Mouse (Mus musculus): ENCODE data around the gene 4930467E23Rik. TPM values are rescaled to one million over a fixed set of nuclear protein-coding genes. Genes with fewer than 3 reads are reported as not detected.
"Not testable (repeated sequence)": the region's sequence is repeated elsewhere in the genome, so short reads cannot be mapped to it uniquely, and the experiment has no call there.

The 4930467E23Rik gene
- polyA plus RNA-seq, 1 experiment from 2014 or later = not detected

DNA sequence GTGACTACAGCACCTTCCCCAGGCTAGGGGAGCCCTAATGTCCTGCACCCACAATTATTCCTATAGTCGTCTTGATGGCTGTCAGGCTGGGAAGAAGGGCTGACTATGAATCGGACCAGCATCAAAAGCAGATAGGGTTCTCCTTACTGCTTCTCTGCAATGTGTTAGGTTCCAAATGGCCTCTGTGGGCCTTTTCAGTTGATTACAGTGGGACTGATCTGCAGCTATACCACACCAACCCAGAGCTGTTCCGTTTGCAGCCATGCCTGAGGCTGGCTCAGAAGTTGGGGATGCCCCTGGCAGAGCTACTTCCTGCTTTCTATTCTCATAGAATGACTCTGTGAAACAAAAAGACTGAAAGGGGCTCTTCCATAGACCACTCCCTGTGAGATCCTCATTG, 53.4 kb downstream of the 4930467E23Rik start:
- not testable (repeated sequence) for H3K9ac ChIP-seq (replicated peaks; ENCODE audit: low read depth, low read length); H3K27ac ChIP-seq (ENCODE audit: low read length); H3K4me1 ChIP-seq (ENCODE audit: control insufficient read depth, insufficient read depth, low read length); H3K27me3 ChIP-seq (ENCODE audit: control insufficient read depth, insufficient read depth, low read length); H3K9me3 ChIP-seq (ENCODE audit: control insufficient read depth, low read depth, low read length); H3K36me3 ChIP-seq (ENCODE audit: control insufficient read depth, insufficient read depth, low read length); H3K4me2 ChIP-seq (replicated peaks; ENCODE audit: low read depth, low read length); ATAC-seq (ENCODE audit: insufficient number of reproducible peaks, insufficient read depth, low FRiP score, low read depth); H3K4me3 ChIP-seq (ENCODE audit: low read depth, low read length)
- WGBS = 90% methylated on average over 3 of the region's 3 CpGs

DNA sequence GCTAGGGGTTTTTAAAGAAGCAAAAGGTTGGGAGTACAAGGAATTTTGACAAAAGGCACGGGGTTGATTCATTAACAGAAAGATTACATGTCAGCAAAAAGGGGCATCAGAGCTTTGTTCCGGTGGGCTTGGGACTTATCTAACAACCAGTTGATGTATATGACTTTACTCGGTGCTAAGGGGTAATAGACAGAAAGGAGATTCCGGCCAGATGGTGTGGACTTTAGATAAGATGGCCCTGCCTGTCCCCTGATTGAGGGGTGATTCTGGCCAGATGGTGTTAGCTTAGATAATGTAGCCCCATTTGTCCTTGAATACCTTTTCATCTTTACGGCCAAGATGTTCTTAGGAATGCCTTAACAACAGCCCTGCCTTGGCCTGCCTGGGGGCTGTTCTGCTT, 54.5 kb downstream of the 4930467E23Rik start:
- H3K36me3 ChIP-seq (ENCODE audit: control insufficient read depth, insufficient read depth, low read length) = not testable (repeated sequence)

DNA sequence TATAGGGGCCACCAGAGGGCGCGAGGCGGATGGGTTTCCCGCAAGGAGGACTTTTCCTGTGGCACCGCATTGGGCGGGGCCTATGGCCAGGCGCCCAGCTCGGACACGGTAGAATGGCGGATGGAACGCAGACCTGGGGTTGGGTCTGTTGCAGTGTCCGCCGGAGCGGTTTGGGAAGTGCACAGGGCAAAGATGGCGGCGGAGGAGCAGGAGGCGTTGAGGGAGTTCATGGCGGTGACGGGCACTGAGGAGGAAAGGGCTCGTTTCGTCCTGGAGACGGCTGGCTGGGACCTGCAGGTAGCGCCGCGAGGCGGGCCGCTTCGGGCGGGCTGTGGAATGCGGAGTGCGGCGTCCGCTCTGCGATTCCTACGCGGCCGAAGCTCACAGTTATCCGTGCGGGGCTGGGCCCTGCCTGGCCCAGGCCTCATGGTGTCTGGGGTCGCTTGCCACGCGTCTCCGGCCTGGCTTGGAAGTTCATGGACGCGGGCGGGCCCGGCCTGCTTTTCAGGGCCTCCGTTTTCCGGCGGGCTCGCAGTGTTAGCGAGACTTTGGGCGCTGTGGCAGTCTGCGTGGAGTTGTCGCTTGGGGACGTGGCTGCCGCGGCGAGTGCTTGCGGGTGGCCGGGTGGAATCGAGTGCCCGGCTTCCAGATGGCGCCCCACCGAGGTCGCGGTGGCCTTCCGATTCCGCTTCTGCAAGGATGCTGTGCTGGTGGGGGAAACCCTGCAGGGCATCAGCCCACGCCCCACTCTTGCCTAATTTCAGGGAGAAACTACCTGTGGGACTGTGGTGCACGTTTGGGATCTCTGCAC, 55.4 kb downstream of the 4930467E23Rik start:
- H3K27ac ChIP-seq (ENCODE audit: low read length) = peak overlapping the region; percentile 72; the same call in 1 of the 2 replicates
- H3K9ac ChIP-seq (replicated peaks; ENCODE audit: low read depth, low read length) = peak overlapping the region; percentile 87
- H3K36me3 ChIP-seq (ENCODE audit: control insufficient read depth, insufficient read depth, low read length); H3K4me1 ChIP-seq (ENCODE audit: control insufficient read depth, insufficient read depth, low read length); H3K27me3 ChIP-seq (ENCODE audit: control insufficient read depth, insufficient read depth, low read length); H3K9me3 ChIP-seq (ENCODE audit: control insufficient read depth, low read depth, low read length): not testable (repeated sequence)
- peak overlapping the region; percentile 57 for H3K4me3 ChIP-seq (ENCODE audit: low read depth, low read length)
- ATAC-seq (ENCODE audit: insufficient number of reproducible peaks, insufficient read depth, low FRiP score, low read depth) = peak; percentile 100
- 9% methylated on average over 64 of the region's 71 CpGs for WGBS
- 0 out of 2 replicates have a peak overlapping the region, but pooled peaks have one; percentile 26 for H3K4me2 ChIP-seq (replicated peaks; ENCODE audit: low read depth, low read length)

More for the DNA sequence above, 54.5 kb downstream of the 4930467E23Rik start:
- H3K4me3 ChIP-seq (ENCODE audit: low read depth, low read length); H3K4me1 ChIP-seq (ENCODE audit: control insufficient read depth, insufficient read depth, low read length); H3K4me2 ChIP-seq (replicated peaks; ENCODE audit: low read depth, low read length); H3K27ac ChIP-seq (ENCODE audit: low read length); H3K27me3 ChIP-seq (ENCODE audit: control insufficient read depth, insufficient read depth, low read length); H3K9ac ChIP-seq (replicated peaks; ENCODE audit: low read depth, low read length); H3K9me3 ChIP-seq (ENCODE audit: control insufficient read depth, low read depth, low read length); ATAC-seq (ENCODE audit: insufficient number of reproducible peaks, insufficient read depth, low FRiP score, low read depth): not testable (repeated sequence)
- WGBS = no CpG with 5 or more reads among the region's 5 CpGs

DNA sequence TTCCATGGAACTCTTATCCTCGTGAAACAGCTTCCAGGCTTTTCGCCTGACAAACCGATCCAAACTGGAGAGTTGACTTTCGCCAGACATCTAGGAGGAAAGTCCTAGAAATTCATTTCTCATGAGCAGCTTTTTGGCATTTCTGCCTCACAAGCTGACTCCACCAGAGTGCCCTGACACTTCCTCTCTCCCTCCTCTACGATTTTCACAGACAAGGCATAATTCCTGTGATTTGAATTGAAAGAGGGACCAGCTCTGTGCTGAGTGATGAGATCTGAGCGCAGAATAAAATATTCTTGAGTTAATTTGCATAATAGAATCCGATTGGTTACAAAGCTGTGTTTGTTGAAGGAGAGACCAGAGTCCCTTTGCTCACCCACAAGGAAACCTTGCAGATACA, 63.3 kb downstream of the 4930467E23Rik start:
- 73% methylated on average over 7 of the region's 7 CpGs for WGBS
- H3K4me1 ChIP-seq (ENCODE audit: control insufficient read depth, insufficient read depth, low read length); ATAC-seq (ENCODE audit: insufficient number of reproducible peaks, insufficient read depth, low FRiP score, low read depth); H3K4me3 ChIP-seq (ENCODE audit: low read depth, low read length); H3K9me3 ChIP-seq (ENCODE audit: control insufficient read depth, low read depth, low read length); H3K27ac ChIP-seq (ENCODE audit: low read length); H3K27me3 ChIP-seq (ENCODE audit: control insufficient read depth, insufficient read depth, low read length); H3K4me2 ChIP-seq (replicated peaks; ENCODE audit: low read depth, low read length); H3K36me3 ChIP-seq (ENCODE audit: control insufficient read depth, insufficient read depth, low read length); H3K9ac ChIP-seq (replicated peaks; ENCODE audit: low read depth, low read length): not testable (repeated sequence)

Other genes starting within 250 kb of the 4930467E23Rik start
- gene Defb7, start 234.5 kb upstream of the 4930467E23Rik start, polyA plus RNA-seq (2014; fragmentation: Nextera tagmentation; extraction: Ambion mirVana) = not detected in 2 replicates
- gene Gm31371, start 173.8 kb downstream of the 4930467E23Rik start, polyA plus RNA-seq (2014; fragmentation: Nextera tagmentation; extraction: Ambion mirVana) = 0.17 TPM in 1 of 2 replicates, not detected in the other